Mouse (Mus musculus) spleen, postnatal 14 days (tissue): ENCODE data around the gene Wipf3.

ENCODE experiments used
- DNase-seq, 2 experiments: peaks; one replicate each; pipeline ENCODE4 v3.0.0; 2021 to 2022; ENCODE audit warnings: low spot score in 2 of 2

Gene Wipf3

GRCm38 (mm10) chr6:54432191-54432590 lies 2.8 kb downstream of the Wipf3 start:
- no peak for DNase-seq

- DNase-seq, result no peak
Measured at GRCm38 (mm10) chr6:54432806-54433545, 3.6 kb downstream of the Wipf3 start.

- DNase-seq, result no peak
Measured at GRCm38 (mm10) chr6:54434171-54434570, 4.8 kb downstream of the Wipf3 start.

- DNase-seq, result no peak
Measured at GRCm38 (mm10) chr6:54435663-54436062, 6.3 kb downstream of the Wipf3 start.

- DNase-seq, result no peak
Measured at GRCm38 (mm10) chr6:54436286-54436685, 6.9 kb downstream of the Wipf3 start.

- DNase-seq, result no peak
Measured at GRCm38 (mm10) chr6:54438510-54438909, 9.1 kb downstream of the Wipf3 start.

GRCm38 (mm10) chr6:54440658-54441057 lies 11.3 kb downstream of the Wipf3 start:
- DNase-seq, result no peak

GRCm38 (mm10) chr6:54443657-54444056 lies 14.3 kb downstream of the Wipf3 start:
- no peak for DNase-seq

GRCm38 (mm10) chr6:54444086-54444485 lies 14.7 kb downstream of the Wipf3 start:
- no peak for DNase-seq

- DNase-seq, result no peak
Measured at GRCm38 (mm10) chr6:54445249-54445818, 15.9 kb downstream of the Wipf3 start.

GRCm38 (mm10) chr6:54447353-54447752 lies 17.9 kb downstream of the Wipf3 start:
- no peak for DNase-seq

GRCm38 (mm10) chr6:54459661-54460060 lies 30.3 kb downstream of the Wipf3 start:
- no peak for DNase-seq

- DNase-seq, result no peak
Measured at GRCm38 (mm10) chr6:54460172-54460914, 30.9 kb downstream of the Wipf3 start.

GRCm38 (mm10) chr6:54460915-54461671 lies 31.7 kb downstream of the Wipf3 start:
- no peak for DNase-seq

GRCm38 (mm10) chr6:54462766-54463165 lies 33.4 kb downstream of the Wipf3 start:
- no peak for DNase-seq

- DNase-seq, result no peak
Measured at GRCm38 (mm10) chr6:54463701-54464458, 34.5 kb downstream of the Wipf3 start.

GRCm38 (mm10) chr6:54464926-54465325 lies 35.5 kb downstream of the Wipf3 start:
- no peak for DNase-seq

GRCm38 (mm10) chr6:54467371-54467770 lies 38.0 kb downstream of the Wipf3 start:
- no peak for DNase-seq

GRCm38 (mm10) chr6:54471866-54472265 lies 42.5 kb downstream of the Wipf3 start:
- DNase-seq, result no peak

GRCm38 (mm10) chr6:54472846-54473715 lies 43.7 kb downstream of the Wipf3 start:
- no peak for DNase-seq
